Mouse (Mus musculus): ENCODE measurements around the gene Map3k6. TPM values are rescaled to one million over a fixed set of nuclear protein-coding genes. Genes with fewer than 3 reads are reported as not detected.

Map3k6 gene
- polyA plus RNA-seq, 1 experiment from 2014 or later, result 2.9 TPM

- Histone ChIP-seq H3K27ac (no peak overlapping the region), H3K9ac (no peak overlapping the region), H3K4me2 (no peak overlapping the region), H3K4me3 (no peak overlapping the region), H3K4me1 (replicated peaks) (peaks cover 59% of the 10 kb centered on the region), H3K27me3 (no peaks in the 10 kb centered on the region), H3K9me3 (replicated peaks) (no peaks in the 10 kb centered on the region), H3K36me3 (no peaks in the 10 kb centered on the region)
- WGBS, result 95% methylated on average over 3 of the region's 3 CpGs
- ATAC-seq (replicated peaks; ENCODE audit: insufficient number of reproducible peaks, insufficient read depth, low FRiP score, low read depth), result no peak
These were observed 38.4 kb upstream of the Map3k6 start for GRCm38 (mm10) chr4:133202254-133202653.

- Histone ChIP-seq H3K36me3 (no peaks in the 10 kb centered on the region), H3K9ac (no peak overlapping the region), H3K4me3 (no peak overlapping the region), H3K4me2 (no peak overlapping the region), H3K27me3 (no peaks in the 10 kb centered on the region), H3K4me1 (replicated peaks) (peaks cover 46% of the 10 kb centered on the region), H3K27ac (no peak overlapping the region), H3K9me3 (replicated peaks) (no peaks in the 10 kb centered on the region)
- ATAC-seq (replicated peaks; ENCODE audit: insufficient number of reproducible peaks, insufficient read depth, low FRiP score, low read depth), result no peak
- WGBS, result 67% methylated on average over 3 of the region's 3 CpGs
These were observed 37.0 kb upstream of the Map3k6 start for GRCm38 (mm10) chr4:133203591-133203990.

- no peak overlapping the region for H3K9ac ChIP-seq
These were observed 36.2 kb upstream of the Map3k6 start for GRCm38 (mm10) chr4:133204379-133204778.

GRCm38 (mm10) chr4:133209366-133209765 is 31.3 kb upstream of the Map3k6 start:
- Histone ChIP-seq H3K27me3 (peaks cover 39% of the 10 kb centered on the region), H3K36me3 (no peaks in the 10 kb centered on the region), H3K9ac (no peak overlapping the region), H3K4me3 (no peak overlapping the region), H3K9me3 (replicated peaks) (no peaks in the 10 kb centered on the region), H3K4me1 (replicated peaks) (peaks cover 33% of the 10 kb centered on the region), H3K27ac (no peak overlapping the region), H3K4me2 (no peak overlapping the region)
- 4% methylated on average over 11 of the region's 11 CpGs for WGBS
- ATAC-seq (replicated peaks; ENCODE audit: insufficient number of reproducible peaks, insufficient read depth, low FRiP score, low read depth), result no peak

More at GRCm38 (mm10) chr4:133204379-133204778, 36.2 kb upstream of the Map3k6 start:
- Histone ChIP-seq H3K27me3 (no peaks in the 10 kb centered on the region), H3K9me3 (replicated peaks) (no peaks in the 10 kb centered on the region), H3K4me2 (peak overlapping the region; percentile 28; the same call in 1 of the 2 replicates), H3K36me3 (no peaks in the 10 kb centered on the region), H3K27ac (peak overlapping the region; percentile 54), H3K4me3 (no peak overlapping the region), H3K4me1 (replicated peaks) (peaks cover 38% of the 10 kb centered on the region)
- ATAC-seq (replicated peaks; ENCODE audit: insufficient number of reproducible peaks, insufficient read depth, low FRiP score, low read depth), result 0 out of 2 replicates have a peak, but pooled peaks have one; percentile 19
- WGBS, result 15% methylated on average over 7 of the region's 7 CpGs

GRCm38 (mm10) chr4:133210023-133210787 is 30.4 kb upstream of the Map3k6 start:
- no peaks in the 10 kb centered on the region for H3K36me3 ChIP-seq
- peaks cover 41% of the 10 kb centered on the region for H3K27me3 ChIP-seq
- H3K4me2 ChIP-seq, result no peak overlapping the region
- H3K27ac ChIP-seq, result no peak overlapping the region
- no peak overlapping the region for H3K4me3 ChIP-seq
- no peak for ATAC-seq (replicated peaks; ENCODE audit: insufficient number of reproducible peaks, insufficient read depth, low FRiP score, low read depth)
- no peaks in the 10 kb centered on the region for H3K9me3 ChIP-seq (replicated peaks)
- peaks cover 25% of the 10 kb centered on the region for H3K4me1 ChIP-seq (replicated peaks)
- no peak overlapping the region for H3K9ac ChIP-seq
- WGBS, result 88% methylated on average over 24 of the region's 24 CpGs

GRCm38 (mm10) chr4:133210788-133211390 is 29.7 kb upstream of the Map3k6 start:
- Histone ChIP-seq H3K9ac (no peak overlapping the region), H3K36me3 (no peaks in the 10 kb centered on the region), H3K4me1 (replicated peaks) (peaks cover 24% of the 10 kb centered on the region), H3K27ac (no peak overlapping the region), H3K9me3 (replicated peaks) (no peaks in the 10 kb centered on the region), H3K4me3 (no peak overlapping the region), H3K4me2 (no peak overlapping the region), H3K27me3 (peaks cover 41% of the 10 kb centered on the region)
- ATAC-seq (replicated peaks; ENCODE audit: insufficient number of reproducible peaks, insufficient read depth, low FRiP score, low read depth), result no peak
- WGBS, result 91% methylated on average over 19 of the region's 19 CpGs

- Histone ChIP-seq H3K27ac (no peak within 1 kb of the TSS), H3K4me2 (peak within 1 kb of the TSS; percentile 99), H3K9ac (peak within 1 kb of the TSS; percentile 66), H3K9me3 (replicated peaks) (no peaks in the 10 kb centered on the region), H3K36me3 (no peaks in the 10 kb centered on the region), H3K4me3 (peak within 1 kb of the TSS; percentile 68), H3K27me3 (peaks cover 41% of the 10 kb centered on the region), H3K4me1 (replicated peaks) (peaks cover 24% of the 10 kb centered on the region)
- WGBS, result 2% methylated on average over 52 of the region's 52 CpGs
- ATAC-seq (replicated peaks; ENCODE audit: insufficient number of reproducible peaks, insufficient read depth, low FRiP score, low read depth), result peak; percentile 36
These were observed 28.7 kb upstream of the Map3k6 start, which contains the start of the genes Cd164l2 and Gpr3 for GRCm38 (mm10) chr4:133211751-133212561. Cd164l2 (plus strand) TSS chr4:133212131. Gpr3 (minus strand) TSS chr4:133212536.

- peak overlapping the region; percentile 99 for H3K4me2 ChIP-seq
- peak overlapping the region; percentile 66 for H3K9ac ChIP-seq
- WGBS, result 2% methylated on average over 44 of the region's 44 CpGs
- ATAC-seq (replicated peaks; ENCODE audit: insufficient number of reproducible peaks, insufficient read depth, low FRiP score, low read depth), result peak; percentile 83
- peaks cover 24% of the 10 kb centered on the region for H3K4me1 ChIP-seq (replicated peaks)
- no peaks in the 10 kb centered on the region for H3K36me3 ChIP-seq
- H3K27ac ChIP-seq, result no peak overlapping the region
- no peaks in the 10 kb centered on the region for H3K9me3 ChIP-seq (replicated peaks)
- H3K27me3 ChIP-seq, result peaks cover 41% of the 10 kb centered on the region
- peak overlapping the region; percentile 68 for H3K4me3 ChIP-seq
These were observed 27.9 kb upstream of the Map3k6 start for GRCm38 (mm10) chr4:133212562-133213267.

- H3K27me3 ChIP-seq, result peaks cover 41% of the 10 kb centered on the region
- H3K27ac ChIP-seq, result no peak overlapping the region
- no peaks in the 10 kb centered on the region for H3K9me3 ChIP-seq (replicated peaks)
- H3K9ac ChIP-seq, result no peak overlapping the region; the same call in 1 of the 2 replicates
- ATAC-seq (replicated peaks; ENCODE audit: insufficient number of reproducible peaks, insufficient read depth, low FRiP score, low read depth), result no peak
- no peaks in the 10 kb centered on the region for H3K36me3 ChIP-seq
- H3K4me1 ChIP-seq (replicated peaks), result peaks cover 24% of the 10 kb centered on the region
- 4% methylated on average over 9 of the region's 9 CpGs for WGBS
- peak overlapping the region; percentile 68 for H3K4me3 ChIP-seq
- H3K4me2 ChIP-seq, result peak overlapping the region; percentile 99
These were observed 27.4 kb upstream of the Map3k6 start for GRCm38 (mm10) chr4:133213268-133213590.

- ATAC-seq (replicated peaks; ENCODE audit: insufficient number of reproducible peaks, insufficient read depth, low FRiP score, low read depth), result no peak
- 20% methylated on average over 10 of the region's 10 CpGs for WGBS
- H3K27me3 ChIP-seq, result peaks cover 41% of the 10 kb centered on the region
- H3K4me1 ChIP-seq (replicated peaks), result peaks cover 24% of the 10 kb centered on the region
- no peaks in the 10 kb centered on the region for H3K9me3 ChIP-seq (replicated peaks)
- H3K4me2 ChIP-seq, result peak overlapping the region; percentile 99
- H3K36me3 ChIP-seq, result no peaks in the 10 kb centered on the region
- no peak overlapping the region for H3K9ac ChIP-seq
- H3K4me3 ChIP-seq, result no peak overlapping the region
- H3K27ac ChIP-seq, result no peak overlapping the region
These were observed 27.0 kb upstream of the Map3k6 start for GRCm38 (mm10) chr4:133213661-133214060.

GRCm38 (mm10) chr4:133217641-133218040 is 23.0 kb upstream of the Map3k6 start:
- H3K36me3 ChIP-seq, result no peaks in the 10 kb centered on the region
- H3K9me3 ChIP-seq (replicated peaks), result no peaks in the 10 kb centered on the region
- no peak for ATAC-seq (replicated peaks; ENCODE audit: insufficient number of reproducible peaks, insufficient read depth, low FRiP score, low read depth)
- H3K27me3 ChIP-seq, result peaks cover 52% of the 10 kb centered on the region
- no peak overlapping the region for H3K9ac ChIP-seq
- peaks cover 18% of the 10 kb centered on the region for H3K4me1 ChIP-seq (replicated peaks)
- H3K4me3 ChIP-seq, result no peak overlapping the region
- H3K4me2 ChIP-seq, result no peak overlapping the region
- WGBS, result 4% methylated on average over 5 of the region's 5 CpGs
- H3K27ac ChIP-seq, result no peak overlapping the region
